Mouse (Mus musculus) limb, embryonic 13.5 days (tissue): ENCODE measurements at regions not wholly inside any gene's neighbourhood (a gene's known extent, or its start where the extent isn't known, plus 50 kb on each side); places are given as distances from the start of the nearest gene placed in this dataset.

Experiments used
- ATAC-seq: fragments of 200-750 bp; cut with Nextera tagmentation; 2 replicates; pipeline ENCODE4 v1.8.0; 2017; ENCODE audit warnings: low read depth, moderate number of reproducible peaks, moderate TSS enrichment; ENCODE audit not compliant: low FRiP score
- H3K27ac ChIP-seq: fragments of 300-500 bp; sonication (generic); 2 replicates; pipeline ENCODE4 v1.5.1; 2015; ENCODE audit warnings: inconsistent platforms, mild to moderate bottlenecking, moderate library complexity
- H3K27me3 ChIP-seq: fragments of 300-500 bp; sonication (generic); 2 replicates; pipeline ENCODE4 v1.6.1; 2015; ENCODE audit warnings: mild to moderate bottlenecking, inconsistent platforms
- H3K36me3 ChIP-seq: fragments of 300-500 bp; sonication (generic); 2 replicates; pipeline ENCODE4 v1.6.1; 2015; ENCODE audit warnings: inconsistent platforms, mild to moderate bottlenecking, moderate library complexity
- H3K4me1 ChIP-seq: fragments of 300-500 bp; sonication (generic); 2 replicates; pipeline ENCODE4 v1.6.1; 2015; ENCODE audit warnings: inconsistent platforms
- H3K4me2 ChIP-seq: fragments of 300-500 bp; sonication (generic); replicated peaks from 2 replicates; pipeline ENCODE4 v1.6.1; 2015; ENCODE audit warnings: inconsistent platforms, mild to moderate bottlenecking, moderate library complexity
- H3K4me3 ChIP-seq: fragments of 300-500 bp; sonication (generic); 2 replicates; pipeline ENCODE4 v1.5.1; 2015; ENCODE audit warnings: moderate library complexity, mild to moderate bottlenecking, inconsistent platforms
- H3K9ac ChIP-seq: fragments of 300-500 bp; sonication (generic); 2 replicates; pipeline ENCODE4 v1.6.1; 2015; ENCODE audit warnings: mild to moderate bottlenecking, inconsistent platforms
- H3K9me3 ChIP-seq: fragments of 300-500 bp; sonication (generic); 2 replicates; pipeline ENCODE4 v1.6.1; 2016; ENCODE audit warnings: inconsistent platforms
- WGBS: fragments of 180-500 bp; shearing (Covaris S2); methylation state at CpG from one replicate; pipeline ENCODE4 v1.1.7; 2015; 5-methylcytosine and 5-hydroxymethylcytosine counted together

DNA sequence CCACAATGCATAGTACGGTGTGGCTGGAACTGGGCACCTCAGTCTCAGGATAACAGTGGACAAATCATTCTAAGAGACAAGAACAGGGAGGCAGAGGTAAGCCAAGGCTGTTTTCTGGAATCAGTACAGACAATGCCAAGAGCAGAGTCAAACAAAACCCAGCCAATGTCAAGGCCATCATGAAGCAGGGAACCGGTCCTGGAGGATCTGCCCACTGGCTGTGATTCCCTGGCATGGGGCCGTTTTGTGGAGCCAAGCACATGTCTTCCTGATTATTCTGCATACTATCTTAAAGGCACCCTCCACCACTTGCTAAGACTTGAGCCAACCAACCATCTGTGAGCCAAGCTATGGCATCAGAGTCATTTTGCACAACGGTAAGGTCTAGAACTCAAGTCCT, 222.6 kb downstream of the Sec61b start:
- Histone ChIP-seq H3K27ac (no peak overlapping the region), H3K36me3 (no peaks in the 10 kb centered on the region), H3K27me3 (no peaks in the 10 kb centered on the region), H3K4me3 (no peak overlapping the region), H3K4me1 (peaks cover 12% of the 10 kb centered on the region), H3K9me3 (no peaks in the 10 kb centered on the region), H3K4me2 (no peak overlapping the region), H3K9ac (no peak overlapping the region)
- no peak for ATAC-seq
- WGBS: 92% methylated on average over 4 of the region's 4 CpGs

DNA sequence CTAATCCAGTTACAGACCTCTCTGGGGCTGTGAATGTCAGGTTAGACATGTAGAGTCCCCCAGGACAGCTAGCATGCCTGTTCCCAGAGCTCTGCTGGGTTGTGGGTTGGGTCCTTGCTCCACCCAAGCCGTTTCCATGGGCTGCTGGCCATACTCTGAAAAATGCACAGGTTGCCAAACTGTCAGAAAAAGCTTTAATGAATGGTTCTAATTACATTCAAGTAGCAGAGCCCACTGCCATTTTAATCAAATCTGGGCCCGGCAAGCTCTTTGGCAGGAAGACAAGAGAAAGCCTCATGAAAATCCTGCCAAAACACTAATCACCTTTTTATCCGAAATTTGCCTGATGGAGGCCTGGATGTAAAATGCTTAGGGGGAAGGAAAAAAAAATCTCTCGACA, 224.1 kb downstream of the Sec61b start:
- Histone ChIP-seq H3K36me3 (no peaks in the 10 kb centered on the region), H3K4me2 (no peak overlapping the region), H3K27ac (no peak overlapping the region), H3K9me3 (no peaks in the 10 kb centered on the region), H3K9ac (no peak overlapping the region), H3K4me3 (no peak overlapping the region), H3K4me1 (peaks cover 12% of the 10 kb centered on the region), H3K27me3 (no peaks in the 10 kb centered on the region)
- ATAC-seq: no peak
- 33% methylated on average over 4 of the region's 4 CpGs for WGBS

DNA sequence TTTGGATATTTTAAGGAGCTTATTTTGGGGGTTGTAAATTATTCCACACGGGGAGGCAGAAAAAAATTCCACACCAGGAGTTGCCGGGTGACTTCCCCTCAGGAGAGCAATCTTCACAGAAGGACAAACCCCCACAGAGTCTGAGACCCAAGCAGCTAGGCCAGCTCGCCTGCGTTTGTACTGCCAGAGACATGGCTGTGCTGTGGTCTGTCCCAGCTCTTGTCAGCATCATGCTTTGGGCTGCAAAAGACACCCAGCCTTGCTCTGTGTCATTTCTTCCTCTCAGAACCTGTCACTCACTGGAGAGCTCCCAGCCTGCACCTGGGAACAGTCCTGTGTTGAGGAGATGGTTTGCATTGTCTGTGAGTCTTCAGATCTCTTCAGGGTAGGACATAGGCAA, 224.5 kb downstream of the Sec61b start:
- 21% methylated on average over 4 of the region's 4 CpGs for WGBS
- no peak overlapping the region; the same call in 1 of the 2 replicates for H3K27ac ChIP-seq
- no peaks in the 10 kb centered on the region for H3K9me3 ChIP-seq
- H3K4me1 ChIP-seq: peaks cover 12% of the 10 kb centered on the region
- no peaks in the 10 kb centered on the region for H3K36me3 ChIP-seq
- H3K4me2 ChIP-seq: no peak overlapping the region
- no peak overlapping the region for H3K9ac ChIP-seq
- H3K4me3 ChIP-seq: no peak overlapping the region
- no peaks in the 10 kb centered on the region for H3K27me3 ChIP-seq
- no peak for ATAC-seq

DNA sequence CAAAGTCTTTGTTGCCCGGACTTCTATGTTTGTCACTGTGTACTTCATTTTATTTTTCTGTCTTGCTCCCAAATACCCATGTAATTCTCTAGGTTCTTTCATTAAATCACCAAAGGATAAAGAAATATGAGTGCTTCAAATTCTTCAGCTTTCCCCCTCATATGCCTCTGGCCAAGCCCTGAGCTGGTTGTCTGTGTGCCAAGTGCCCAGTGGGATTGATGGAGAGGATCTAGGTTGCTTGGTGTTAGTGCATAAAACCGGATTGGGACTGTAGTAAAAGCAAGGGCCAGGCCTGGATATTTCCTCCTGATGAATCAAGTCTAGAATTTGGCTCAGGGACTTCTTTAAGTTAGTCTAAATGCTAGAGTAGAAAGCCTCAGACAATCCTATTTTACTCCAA, 229.0 kb downstream of the Sec61b start:
- 78% methylated on average over 2 of the region's 2 CpGs for WGBS

DNA sequence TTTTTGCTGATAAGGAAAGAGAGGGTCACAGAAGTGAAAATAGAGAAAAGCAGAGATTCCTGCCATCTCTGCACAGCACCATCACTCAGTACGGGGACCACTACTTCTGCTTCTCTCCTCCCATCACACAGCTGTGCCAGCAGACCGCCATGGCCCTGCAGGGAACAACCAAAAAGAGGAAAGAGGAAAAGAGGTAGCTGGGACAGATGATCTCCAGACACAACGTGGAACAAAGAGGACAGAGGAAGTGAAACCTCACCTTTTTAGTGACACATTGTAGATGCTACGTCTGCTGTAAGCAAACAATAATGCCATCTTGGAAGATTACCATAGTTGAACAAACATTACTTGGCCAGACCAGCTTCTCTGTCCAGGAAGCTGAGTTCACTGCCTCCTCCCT, 230.1 kb downstream of the Sec61b start:
- H3K9ac ChIP-seq: no peak overlapping the region
- ATAC-seq: no peak
- no peaks in the 10 kb centered on the region for H3K9me3 ChIP-seq
- H3K27ac ChIP-seq: no peak overlapping the region
- H3K4me3 ChIP-seq: no peak overlapping the region
- H3K4me1 ChIP-seq: no peaks in the 10 kb centered on the region
- H3K36me3 ChIP-seq: no peaks in the 10 kb centered on the region
- H3K4me2 ChIP-seq: no peak overlapping the region
- H3K27me3 ChIP-seq: no peaks in the 10 kb centered on the region
- WGBS: 74% methylated on average over 4 of the region's 4 CpGs

More for the DNA sequence above, 229.0 kb downstream of the Sec61b start:
- Histone ChIP-seq H3K4me2 (no peak overlapping the region), H3K36me3 (no peaks in the 10 kb centered on the region), H3K9ac (no peak overlapping the region), H3K4me1 (peaks cover 8% of the 10 kb centered on the region), H3K27ac (no peak overlapping the region), H3K9me3 (no peaks in the 10 kb centered on the region), H3K4me3 (no peak overlapping the region), H3K27me3 (no peaks in the 10 kb centered on the region)
- no peak for ATAC-seq

DNA sequence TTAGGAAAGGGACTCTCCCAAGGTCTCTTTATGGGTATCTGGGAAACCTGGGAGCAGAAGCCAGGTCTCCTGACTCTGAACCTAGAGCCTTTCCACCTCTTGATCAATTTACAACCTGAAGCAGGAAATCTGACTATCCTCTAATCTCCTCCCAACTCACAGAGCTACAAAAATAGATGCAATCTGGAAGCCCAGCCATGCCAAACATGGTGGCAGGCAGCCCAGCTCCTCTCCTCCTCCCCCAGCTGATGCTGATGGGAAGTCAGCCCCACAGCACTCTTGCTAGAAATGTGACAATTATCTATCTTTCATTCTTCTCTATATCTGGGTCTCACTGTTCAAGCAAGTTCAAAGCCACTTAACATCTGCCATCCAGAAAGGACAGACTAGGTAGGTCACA, 233.5 kb downstream of the Sec61b start:
- ATAC-seq: no peak
- no peaks in the 10 kb centered on the region for H3K9me3 ChIP-seq
- H3K9ac ChIP-seq: no peak overlapping the region
- no peaks in the 10 kb centered on the region for H3K4me1 ChIP-seq
- no peak overlapping the region for H3K27ac ChIP-seq
- no peak overlapping the region for H3K4me3 ChIP-seq
- no peaks in the 10 kb centered on the region for H3K36me3 ChIP-seq
- no peak overlapping the region for H3K4me2 ChIP-seq
- no peaks in the 10 kb centered on the region for H3K27me3 ChIP-seq

DNA sequence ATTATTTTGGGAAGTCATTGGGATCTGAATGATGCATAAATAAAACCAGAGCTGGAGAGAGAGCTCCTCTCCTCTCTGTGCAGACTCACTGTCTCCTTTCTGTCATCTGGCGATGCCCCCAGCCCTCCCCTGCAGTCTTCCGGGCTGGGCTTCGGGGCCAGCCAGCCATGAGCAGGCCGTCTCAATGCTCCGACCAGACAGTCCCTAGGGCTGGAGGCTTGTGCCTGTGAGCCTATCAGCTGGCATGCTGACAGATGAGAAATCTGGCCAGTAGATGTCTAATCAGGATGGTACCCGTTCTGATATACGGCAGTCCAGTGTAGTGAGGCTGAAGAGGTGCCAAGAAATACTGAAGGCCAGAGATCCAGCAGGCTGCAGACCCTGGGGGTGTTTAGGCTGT, 238.9 kb downstream of the Sec61b start:
- no peaks in the 10 kb centered on the region for H3K27me3 ChIP-seq
- ATAC-seq: no peak
- no peaks in the 10 kb centered on the region for H3K9me3 ChIP-seq
- H3K4me3 ChIP-seq: no peak overlapping the region
- H3K36me3 ChIP-seq: no peaks in the 10 kb centered on the region
- no peak overlapping the region for H3K27ac ChIP-seq
- H3K4me2 ChIP-seq: no peak overlapping the region
- no peaks in the 10 kb centered on the region for H3K4me1 ChIP-seq
- 67% methylated on average over 7 of the region's 7 CpGs for WGBS
- no peak overlapping the region for H3K9ac ChIP-seq

DNA sequence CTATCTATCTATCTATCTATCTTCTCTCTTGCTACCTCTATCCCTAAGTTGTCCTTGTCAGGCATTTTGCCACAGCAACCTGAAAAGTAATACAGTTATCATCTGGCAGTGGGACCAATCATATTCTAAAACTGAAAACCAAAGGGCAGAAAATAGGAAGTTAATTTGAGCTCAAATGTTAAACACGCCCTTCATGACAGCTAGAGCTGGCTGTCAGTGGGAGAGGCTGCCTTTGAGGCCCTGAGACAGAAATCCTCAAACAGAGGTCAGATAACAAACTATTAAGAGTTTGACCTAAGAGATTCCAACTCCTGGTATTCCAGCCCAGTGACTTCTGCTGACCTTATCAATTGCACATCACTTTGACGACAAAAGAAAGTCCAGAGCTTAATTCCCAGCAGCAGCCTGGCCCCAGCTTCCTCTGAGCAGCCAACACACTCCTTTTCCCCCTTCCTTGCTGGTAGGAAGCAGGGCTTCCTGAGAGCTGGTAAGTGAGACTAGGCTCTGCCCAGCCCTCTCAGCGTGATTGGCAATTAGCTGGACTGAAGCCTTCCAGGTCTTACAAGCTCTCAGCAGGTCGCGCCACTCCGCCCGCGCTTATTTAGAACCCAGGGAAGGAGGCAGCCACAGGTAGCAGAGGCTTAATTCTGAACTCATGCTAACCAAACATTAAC, 250.0 kb downstream of the Sec61b start:
- Histone ChIP-seq H3K9ac (no peak overlapping the region), H3K4me2 (0 out of 2 replicates have a peak overlapping the region, but pooled peaks have one; percentile 9), H3K9me3 (peaks cover 4% of the 10 kb centered on the region; the same call in 1 of the 2 replicates), H3K4me1 (peaks cover 8% of the 10 kb centered on the region; the same call in 1 of the 2 replicates), H3K27me3 (0 out of 2 replicates have a peak, but pooled peaks cover 2% of the 10 kb centered on the region), H3K4me3 (no peak overlapping the region), H3K27ac (no peak overlapping the region), H3K36me3 (no peaks in the 10 kb centered on the region)
- ATAC-seq: no peak
- WGBS: 14% methylated on average over 8 of the region's 8 CpGs

DNA sequence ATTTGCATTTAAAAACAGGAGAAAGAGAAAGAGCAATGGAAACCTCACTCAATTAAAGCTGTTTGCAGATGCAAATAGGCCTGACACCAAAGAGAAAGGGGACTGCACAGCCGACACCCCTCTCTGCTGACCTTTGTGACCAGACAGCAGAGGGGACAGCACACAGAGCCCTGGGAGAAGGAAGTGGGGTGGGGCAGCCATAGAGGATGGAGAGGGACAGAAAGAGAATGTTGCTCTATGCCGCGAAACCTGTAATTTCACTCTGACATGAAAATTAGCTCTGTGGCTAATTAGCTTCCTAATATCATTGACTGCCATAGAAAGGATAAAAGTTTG, 250.5 kb downstream of the Sec61b start:
- Histone ChIP-seq H3K4me1 (peaks cover 8% of the 10 kb centered on the region; the same call in 1 of the 2 replicates), H3K36me3 (no peaks in the 10 kb centered on the region), H3K4me3 (no peak overlapping the region), H3K4me2 (0 out of 2 replicates have a peak overlapping the region, but pooled peaks have one; percentile 9), H3K9me3 (0 out of 2 replicates have a peak, but pooled peaks cover 4% of the 10 kb centered on the region), H3K27ac (no peak overlapping the region), H3K9ac (no peak overlapping the region), H3K27me3 (0 out of 2 replicates have a peak, but pooled peaks cover 2% of the 10 kb centered on the region)
- 23% methylated on average over 3 of the region's 3 CpGs for WGBS
- no peak for ATAC-seq

DNA sequence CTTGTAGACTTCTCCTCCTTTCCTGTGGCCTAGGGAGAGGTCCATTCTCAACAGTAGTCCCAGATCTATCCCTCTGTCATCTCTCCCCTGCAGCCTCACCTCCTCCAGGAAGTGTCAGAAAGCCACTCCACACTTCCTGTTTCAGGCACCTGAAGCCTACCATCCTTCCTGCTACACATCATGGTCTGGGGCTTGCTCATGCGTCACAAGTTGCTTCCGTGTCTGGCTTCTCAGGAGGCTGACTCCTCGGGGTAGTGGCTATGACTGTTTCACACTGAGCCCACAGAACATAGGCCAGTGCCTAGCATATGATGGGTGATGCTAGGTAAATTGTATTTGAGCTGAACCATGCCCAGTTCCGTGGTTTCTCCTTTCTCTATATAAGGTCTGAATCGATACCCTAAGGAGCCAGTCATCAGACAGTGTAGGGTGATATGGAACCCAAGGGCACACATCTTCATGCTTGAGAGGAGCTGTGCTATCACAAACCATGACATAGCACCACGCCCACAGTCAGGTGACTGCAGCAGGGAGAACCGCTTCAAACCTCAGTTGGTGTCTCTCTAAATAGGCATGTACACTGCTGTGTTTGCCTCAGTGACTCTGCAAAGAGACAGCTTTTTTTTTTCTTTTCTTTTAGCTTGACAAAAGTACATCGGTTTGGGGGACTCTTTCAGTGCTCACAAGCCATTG, 272.2 kb downstream of the Sec61b start:
- no peak for ATAC-seq
- H3K27ac ChIP-seq: no peak overlapping the region
- no peaks in the 10 kb centered on the region for H3K4me1 ChIP-seq
- 89% methylated on average over 8 of the region's 8 CpGs for WGBS
- no peaks in the 10 kb centered on the region for H3K9me3 ChIP-seq
- H3K36me3 ChIP-seq: no peaks in the 10 kb centered on the region
- no peak overlapping the region for H3K4me3 ChIP-seq
- no peak overlapping the region for H3K9ac ChIP-seq
- H3K4me2 ChIP-seq: no peak overlapping the region
- H3K27me3 ChIP-seq: no peaks in the 10 kb centered on the region

DNA sequence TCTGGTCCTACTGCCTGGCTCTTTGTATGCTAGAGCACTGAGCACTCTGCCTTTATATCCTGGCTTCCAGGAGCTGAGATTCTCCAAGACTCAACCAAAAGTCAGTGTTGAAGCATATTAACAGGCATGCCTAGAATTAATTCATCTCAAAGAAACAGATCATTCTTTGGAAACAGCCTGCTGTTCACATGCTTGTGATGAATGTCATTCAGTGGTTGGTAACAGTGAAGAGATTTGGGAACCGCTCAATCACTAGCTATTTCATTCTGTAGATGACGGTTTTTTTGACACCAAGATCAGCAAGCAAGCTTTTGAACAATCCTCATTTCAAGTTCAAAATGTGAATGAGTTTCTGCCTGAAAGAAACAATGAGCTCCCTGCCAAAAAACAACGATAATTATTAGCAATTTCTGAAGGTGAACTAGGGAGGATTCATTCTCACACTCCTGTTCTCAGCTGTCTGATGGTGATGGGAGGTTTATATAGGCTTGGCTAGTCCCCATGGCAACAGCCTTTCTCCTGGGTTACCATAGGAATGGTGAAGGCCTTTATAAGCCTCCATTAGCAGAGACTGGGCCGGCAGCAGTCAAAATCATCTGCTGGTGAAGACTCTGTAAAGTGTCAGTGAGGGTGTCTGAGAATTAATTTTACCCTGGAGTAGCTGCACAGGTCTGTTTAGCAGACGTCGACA, 272.6 kb upstream of the Nr4a3 start:
- no peaks in the 10 kb centered on the region for H3K36me3 ChIP-seq
- H3K9me3 ChIP-seq: no peaks in the 10 kb centered on the region
- H3K4me1 ChIP-seq: no peaks in the 10 kb centered on the region
- H3K4me2 ChIP-seq: no peak overlapping the region
- H3K27me3 ChIP-seq: no peaks in the 10 kb centered on the region
- no peak overlapping the region for H3K27ac ChIP-seq
- ATAC-seq: no peak
- H3K4me3 ChIP-seq: no peak overlapping the region
- 82% methylated on average over 6 of the region's 6 CpGs for WGBS
- no peak overlapping the region for H3K9ac ChIP-seq

DNA sequence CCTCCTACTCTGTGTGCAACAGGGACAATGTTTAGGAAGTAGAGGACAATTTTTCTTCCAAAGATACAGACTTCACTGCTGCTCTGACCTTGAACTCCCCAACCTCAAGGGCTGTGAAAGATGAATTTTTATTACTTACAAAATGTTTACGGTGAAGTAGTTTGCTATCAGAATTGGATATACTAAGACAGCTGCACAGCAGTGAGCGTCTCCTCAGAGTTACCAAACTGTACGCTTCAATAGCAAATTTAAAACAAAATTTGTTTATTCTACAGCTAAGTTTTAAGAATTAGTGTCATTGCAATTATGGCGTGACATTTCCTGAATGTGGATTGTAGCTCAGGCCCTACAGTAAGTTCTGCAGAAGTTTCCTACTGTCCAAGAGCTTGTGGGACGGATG, 270.3 kb upstream of the Nr4a3 start:
- no peaks in the 10 kb centered on the region for H3K9me3 ChIP-seq
- H3K27me3 ChIP-seq: no peaks in the 10 kb centered on the region
- no peak overlapping the region for H3K4me3 ChIP-seq
- H3K4me1 ChIP-seq: no peaks in the 10 kb centered on the region
- H3K36me3 ChIP-seq: no peaks in the 10 kb centered on the region
- WGBS: 87% methylated on average over 5 of the region's 5 CpGs
- ATAC-seq: no peak
- H3K9ac ChIP-seq: no peak overlapping the region
- no peak overlapping the region for H3K4me2 ChIP-seq
- H3K27ac ChIP-seq: no peak overlapping the region
